Mouse (Mus musculus): ENCODE measurements around the gene Pou3f3.

The Pou3f3 gene

DNA sequence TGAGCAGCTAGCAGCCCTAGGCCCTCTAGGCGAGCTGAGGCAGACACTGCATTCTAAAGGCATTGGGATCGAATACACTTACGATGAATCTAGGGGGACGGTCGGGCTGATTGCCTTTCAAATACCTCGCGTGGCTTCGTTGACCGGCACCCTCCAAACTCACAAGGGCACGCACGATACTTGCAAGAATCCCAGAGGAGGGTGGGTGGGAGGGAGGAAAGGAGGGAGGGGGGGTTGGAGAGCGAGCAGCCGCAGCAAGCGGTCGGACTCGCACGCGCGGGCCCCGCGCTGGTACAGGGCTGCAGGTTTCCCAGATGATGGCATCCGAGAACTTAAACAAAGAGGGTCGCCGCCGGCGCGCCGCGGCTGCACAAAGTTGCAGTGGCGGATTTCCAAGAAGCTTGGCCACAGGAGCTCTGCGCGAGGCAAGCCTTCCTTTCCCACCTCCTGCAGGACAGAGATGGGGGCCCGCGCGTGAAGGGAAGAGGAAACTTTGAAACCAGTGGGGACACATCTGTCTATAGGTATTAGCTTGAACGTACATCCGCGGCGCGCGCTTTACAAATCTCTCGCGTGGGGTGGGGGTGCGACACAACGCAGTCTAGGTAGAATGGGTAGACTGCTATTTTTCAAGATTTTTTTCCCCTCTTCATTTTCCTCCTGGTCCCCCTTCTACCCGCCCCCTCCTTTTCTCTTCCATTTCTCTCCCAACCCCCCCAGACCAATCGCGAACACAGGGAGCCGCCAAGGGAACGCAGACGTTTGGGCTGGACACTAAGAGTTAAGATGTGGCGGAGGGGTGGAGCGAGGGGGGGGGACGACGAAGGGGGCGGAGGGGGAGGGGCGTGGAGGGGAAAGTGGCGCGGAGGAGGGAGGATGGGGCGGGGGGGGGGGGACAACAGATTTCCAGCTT is 647 bp upstream of the Pou3f3 start:
- peak; percentile 69 for DNase-seq (ENCODE audit: low read depth, low spot score)

DNA sequence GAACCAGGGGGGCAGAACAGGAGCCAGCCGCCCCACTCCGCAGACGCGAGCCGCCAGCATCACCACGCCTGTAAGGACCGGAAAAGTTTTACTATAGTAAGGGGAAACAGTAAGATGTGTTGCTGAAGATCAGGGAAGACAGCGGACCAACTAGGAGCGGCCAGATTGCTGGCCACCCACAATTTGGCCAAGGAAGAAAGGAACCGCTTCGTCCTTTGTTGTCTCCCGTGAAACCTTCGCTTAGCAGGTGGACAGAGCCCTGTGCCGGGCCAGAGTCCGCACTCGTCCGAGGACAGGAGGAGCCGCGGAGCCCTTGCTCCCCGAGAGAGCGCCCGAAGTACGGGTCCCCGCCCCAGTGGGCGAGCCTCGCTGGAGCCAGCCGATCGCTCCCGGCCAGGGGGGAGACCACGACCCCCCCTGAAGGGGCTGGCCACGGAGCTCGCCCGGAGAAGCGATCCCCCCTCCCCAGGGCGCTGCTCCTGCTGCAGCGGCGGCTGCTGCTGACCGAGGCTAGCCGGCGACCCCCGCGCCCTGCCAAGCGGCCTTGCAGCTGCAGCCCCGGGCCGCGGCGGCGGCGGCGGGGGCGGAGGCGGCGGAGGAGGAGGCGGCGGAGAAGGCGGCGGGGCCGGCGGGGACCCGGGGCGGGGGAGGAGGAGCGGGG is 933 bp downstream of the Pou3f3 start:
- peak; percentile 29 for DNase-seq (ENCODE audit: low read depth, low spot score)

DNA sequence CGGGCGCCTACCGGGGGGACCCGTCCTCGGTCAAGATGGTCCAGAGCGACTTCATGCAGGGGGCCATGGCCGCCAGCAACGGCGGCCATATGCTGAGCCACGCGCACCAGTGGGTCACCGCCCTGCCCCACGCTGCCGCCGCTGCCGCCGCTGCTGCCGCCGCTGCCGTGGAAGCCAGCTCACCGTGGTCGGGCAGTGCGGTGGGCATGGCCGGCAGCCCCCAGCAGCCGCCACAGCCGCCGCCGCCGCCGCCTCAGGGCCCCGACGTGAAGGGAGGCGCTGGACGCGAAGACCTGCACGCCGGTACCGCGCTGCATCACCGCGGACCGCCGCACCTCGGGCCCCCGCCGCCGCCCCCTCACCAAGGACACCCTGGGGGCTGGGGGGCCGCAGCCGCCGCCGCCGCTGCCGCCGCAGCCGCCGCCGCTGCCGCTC is 1.8 kb downstream of the Pou3f3 start:
- no peak for DNase-seq (ENCODE audit: low read depth, low spot score)

DNA sequence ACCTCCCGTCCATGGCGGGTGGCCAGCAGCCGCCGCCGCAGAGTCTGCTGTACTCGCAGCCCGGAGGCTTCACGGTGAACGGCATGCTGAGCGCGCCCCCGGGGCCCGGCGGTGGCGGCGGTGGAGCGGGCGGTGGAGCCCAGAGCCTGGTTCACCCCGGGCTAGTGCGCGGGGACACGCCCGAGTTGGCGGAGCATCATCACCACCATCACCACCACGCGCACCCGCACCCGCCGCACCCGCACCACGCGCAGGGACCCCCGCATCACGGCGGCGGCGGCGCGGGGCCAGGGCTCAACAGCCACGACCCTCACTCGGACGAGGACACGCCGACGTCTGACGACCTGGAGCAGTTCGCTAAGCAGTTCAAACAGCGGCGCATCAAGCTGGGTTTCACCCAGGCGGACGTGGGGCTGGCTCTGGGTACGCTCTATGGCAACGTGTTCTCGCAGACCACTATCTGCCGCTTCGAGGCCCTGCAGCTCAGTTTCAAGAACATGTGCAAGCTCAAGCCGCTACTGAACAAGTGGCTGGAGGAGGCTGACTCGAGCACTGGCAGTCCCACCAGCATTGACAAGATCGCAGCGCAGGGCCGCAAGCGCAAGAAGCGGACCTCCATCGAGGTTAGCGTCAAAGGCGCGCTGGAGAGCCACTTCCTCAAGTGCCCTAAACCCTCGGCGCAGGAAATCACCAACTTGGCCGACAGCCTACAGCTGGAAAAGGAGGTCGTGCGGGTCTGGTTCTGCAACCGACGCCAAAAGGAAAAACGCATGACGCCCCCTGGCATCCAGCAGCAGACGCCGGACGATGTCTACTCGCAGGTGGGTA is 2.4 kb downstream of the Pou3f3 start:
- DNase-seq (ENCODE audit: low read depth, low spot score), result peak; percentile 75

DNA sequence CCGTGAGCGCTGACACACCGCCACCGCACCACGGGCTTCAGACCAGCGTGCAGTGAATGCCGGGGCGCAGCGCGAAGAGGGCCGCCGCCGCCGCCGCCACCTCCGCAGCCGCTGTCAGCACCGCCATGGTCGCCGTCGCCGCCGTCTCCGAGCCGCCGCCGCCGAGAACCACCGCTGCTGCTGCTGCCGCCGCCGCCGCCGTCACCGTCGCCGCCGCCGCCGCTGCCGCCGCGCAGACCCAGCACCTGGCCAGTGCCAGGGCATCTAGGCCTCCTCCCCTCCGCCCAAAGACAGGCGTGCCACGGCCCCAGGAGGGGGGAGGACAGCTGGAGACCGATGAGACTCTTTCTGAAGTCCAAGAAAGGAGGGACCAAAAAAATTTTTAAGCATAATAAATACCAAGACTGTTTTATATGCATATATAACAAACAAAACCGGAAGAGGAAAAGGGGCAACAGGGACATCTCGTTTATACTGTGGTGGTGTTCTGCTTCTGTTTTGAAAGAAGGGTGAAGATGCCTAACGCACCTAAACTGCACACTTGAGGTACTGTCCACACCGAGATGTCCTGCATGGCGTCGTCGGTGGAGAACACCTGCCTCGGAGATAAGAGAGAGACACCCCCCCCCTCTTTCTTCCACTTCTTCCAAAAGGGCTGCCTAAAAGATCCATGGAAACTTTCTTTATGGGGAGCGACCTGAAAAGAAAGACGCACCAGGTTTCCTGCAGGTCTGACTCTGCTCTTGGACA is 3.2 kb downstream of the Pou3f3 start:
- no peak for DNase-seq (ENCODE audit: low read depth, low spot score)

DNA sequence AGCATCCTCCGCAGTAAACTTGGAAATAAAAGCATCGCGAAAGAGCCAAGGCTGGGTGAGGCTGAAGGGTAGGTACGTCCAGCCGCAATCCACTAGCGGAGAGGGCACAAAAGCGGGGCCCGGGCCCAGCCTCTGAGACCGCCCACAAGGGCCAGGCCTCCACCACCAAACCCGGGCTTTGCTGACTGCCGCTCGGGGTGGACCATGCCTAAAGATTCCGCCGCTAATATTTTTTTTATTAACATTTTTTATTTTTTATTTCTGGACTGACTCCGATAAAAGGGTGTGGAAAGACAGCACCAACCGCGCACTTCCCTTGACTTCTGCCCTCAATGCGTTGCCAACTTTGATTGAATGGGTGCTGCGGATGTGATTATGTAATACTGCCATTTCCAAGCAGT is 3.9 kb downstream of the Pou3f3 start:
- DNase-seq (ENCODE audit: low read depth, low spot score), result no peak

DNA sequence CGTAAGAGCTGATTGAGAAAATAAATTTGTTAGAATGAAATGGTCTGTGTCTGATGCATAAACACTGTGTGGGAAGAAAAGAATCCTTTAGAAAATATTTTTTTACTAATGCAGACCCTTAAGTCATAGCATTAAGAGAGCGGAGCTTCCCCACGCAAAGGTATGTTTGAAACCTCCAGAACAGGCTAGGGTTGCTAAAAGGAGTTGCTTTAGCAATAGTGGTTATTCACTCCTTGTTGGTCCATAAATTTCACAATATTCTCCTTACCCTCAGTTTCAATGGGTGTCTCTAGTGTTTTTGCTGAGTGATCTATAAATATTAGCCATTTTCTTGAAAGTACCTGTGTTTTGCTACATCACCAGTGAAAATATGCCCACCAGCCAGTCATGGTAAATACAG is 4.6 kb downstream of the Pou3f3 start:
- no peak for DNase-seq (ENCODE audit: low read depth, low spot score)

DNA sequence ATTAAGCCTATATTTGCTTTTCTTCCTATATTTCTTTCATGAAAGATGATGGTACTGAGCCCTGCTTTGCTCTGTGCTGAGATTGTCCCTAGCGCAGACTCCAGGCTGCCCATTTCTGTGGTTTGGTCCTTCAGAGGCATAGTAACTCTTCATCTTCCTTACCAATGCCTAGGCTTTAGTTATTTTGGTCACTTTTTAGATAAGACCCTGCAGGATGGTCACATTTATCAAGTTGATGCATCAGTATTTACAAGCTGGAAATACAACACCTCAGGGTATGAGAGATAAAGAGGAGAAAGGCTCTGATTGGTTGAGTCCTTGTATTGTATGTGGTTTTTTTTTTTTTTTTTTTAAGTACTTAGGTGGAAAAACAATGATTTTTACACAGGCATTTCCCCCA is 5.2 kb downstream of the Pou3f3 start:
- DNase-seq (ENCODE audit: low read depth, low spot score), result no peak

DNA sequence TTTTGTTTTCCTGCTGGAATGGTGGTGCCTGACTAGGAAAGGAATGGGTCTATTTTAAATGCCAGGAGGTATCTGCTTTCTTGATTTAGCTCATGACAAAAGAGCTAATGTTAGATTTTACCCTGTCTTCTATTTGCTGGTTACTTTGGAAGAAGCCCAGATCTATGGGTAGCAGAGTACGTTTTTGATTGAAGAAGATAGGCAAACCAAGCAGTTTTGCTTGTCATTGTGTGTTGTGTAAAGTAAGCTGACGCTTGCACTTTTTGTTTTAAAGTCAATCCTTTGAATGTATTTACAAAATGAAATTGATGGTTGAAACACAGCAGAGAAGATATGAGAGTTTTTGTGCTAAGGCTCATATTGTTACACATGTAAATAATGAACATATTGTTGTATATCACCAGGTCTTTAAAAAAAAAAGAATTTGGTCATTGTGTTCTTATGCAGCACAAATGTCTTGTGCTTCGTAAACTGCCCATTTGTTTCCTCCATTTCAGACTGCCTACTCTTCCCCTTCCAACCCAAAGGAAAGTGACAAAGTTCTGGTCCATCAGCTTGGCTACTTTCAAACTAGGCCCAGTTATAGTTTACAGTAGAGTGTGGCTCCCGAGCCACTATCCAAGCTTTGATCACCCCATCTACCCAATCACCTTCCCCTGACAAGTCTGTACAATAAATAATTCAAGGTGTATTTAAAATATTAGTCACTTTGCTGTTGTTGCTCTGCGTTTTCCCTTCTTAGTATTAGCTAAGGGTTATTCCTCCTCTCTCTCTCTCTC is 6.5 kb downstream of the Pou3f3 start:
- DNase-seq (ENCODE audit: low read depth, low spot score), result no peak

DNA sequence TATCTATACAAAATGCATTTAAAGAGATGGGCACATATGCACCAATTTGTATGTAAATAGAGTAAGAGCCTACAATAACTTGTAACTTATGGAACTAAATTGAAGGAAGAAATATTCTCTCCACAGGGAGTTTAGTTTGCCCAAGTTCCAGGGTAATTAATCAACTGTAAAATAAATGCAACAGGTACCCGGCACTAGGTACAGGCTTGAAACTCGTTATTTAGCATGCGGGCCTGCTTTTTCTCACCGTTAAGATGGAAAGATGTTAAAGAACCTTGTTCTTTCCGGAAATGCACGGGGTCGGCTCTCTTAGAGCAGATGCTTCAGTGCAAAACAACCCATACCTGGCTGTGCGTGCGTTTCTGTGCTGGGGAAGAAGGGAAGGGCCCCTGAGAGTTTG is 7.4 kb downstream of the Pou3f3 start:
- DNase-seq (ENCODE audit: low read depth, low spot score), result no peak

DNA sequence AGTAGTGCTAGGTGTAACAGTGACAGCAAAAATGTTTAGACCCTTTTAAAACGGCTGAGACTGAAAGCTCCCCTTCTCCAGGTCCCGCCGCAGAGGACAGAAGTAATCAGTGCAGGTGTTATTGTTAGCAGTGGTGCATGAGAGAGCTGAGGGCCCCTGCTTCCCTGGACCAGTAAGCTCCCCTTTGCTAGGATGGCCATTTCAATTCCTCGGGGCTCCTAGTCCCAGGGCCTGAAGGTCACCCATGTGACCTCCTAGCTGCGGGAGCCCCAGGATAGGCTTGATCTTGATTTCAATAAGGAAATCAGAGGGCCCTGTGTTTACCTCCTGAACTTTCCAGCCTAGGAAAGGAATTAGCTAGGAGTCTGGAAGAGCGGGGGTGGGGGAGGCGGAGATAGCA is 7.9 kb downstream of the Pou3f3 start:
- no peak for DNase-seq (ENCODE audit: low read depth, low spot score)

DNA sequence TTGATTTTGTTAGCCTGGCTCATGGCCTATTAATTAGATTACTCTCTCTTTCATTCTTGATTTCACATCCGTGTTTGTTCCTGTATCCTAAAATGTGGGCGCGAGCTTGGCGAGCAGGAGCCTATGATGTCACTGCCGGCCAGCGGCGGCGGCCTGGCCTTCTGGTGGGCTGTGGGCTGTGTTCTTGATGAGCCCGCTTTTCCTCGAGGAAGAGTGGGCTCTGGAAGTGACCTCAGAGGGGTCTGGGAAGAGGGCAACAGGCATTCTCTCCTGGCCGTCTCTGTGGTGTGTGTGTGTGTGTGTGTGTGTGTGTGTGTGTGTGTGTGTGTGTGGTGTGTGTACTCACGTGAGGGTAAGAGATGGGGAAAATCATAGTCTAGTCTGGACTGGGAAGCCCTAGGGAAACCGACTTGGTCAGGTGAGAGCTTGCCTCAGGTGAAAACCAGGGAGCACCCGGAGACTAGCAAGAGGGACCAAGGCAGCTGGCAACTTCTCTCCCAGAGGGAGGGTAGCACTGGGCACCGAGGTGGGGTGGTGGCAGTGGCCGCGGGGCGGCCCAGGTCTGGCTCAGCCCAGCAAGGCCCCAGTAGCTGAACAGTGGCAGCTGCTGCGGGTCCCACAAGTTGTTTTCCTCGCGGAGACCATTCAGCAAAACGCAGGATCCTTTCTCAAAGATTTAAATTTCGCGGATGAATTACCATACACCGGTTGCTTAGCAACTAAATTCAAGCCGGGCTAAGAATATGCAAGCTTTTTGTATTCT is 8.5 kb downstream of the Pou3f3 start:
- DNase-seq (ENCODE audit: low read depth, low spot score), result no peak

DNA sequence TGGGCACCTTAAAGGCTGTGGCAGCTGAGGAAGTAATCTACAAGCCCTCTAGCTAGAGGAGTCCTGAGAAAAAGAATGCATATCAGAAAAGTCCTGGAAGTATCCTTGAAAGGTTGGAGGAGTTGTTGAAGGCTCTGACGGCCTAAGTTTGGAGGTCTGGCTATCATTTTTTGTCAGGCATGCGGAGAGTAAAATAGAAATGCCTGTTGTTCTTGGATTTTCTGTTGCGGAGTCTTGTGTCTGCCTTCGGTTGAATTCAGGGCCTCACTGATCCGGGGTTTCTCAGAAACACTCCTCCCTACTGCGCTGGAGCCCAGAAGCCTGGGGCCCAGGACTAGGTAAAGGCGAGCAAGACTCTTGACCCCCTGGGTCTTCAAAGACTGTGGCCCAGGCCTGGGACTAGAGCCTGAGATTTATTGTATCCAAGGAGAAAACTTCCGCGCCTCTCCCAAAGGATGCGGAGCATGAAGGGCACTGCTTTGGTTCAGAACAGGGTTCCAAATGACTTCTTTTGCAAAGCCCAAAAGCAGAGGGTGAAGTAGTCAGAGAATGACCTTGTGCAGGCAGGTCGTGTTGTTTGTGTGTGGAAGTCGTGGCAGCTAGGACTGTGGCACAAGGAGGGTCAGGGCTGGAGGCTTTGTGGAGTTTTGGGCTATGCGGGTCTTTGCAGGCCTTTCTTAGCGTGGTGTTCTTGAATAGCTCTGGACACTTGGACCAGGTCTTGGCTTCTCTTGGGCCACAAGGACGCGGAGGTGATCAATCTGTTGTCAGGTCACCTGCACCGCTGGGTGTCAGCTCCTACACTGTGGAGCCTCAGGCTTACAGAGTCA is 9.6 kb downstream of the Pou3f3 start:
- DNase-seq (ENCODE audit: low read depth, low spot score), result no peak

DNA sequence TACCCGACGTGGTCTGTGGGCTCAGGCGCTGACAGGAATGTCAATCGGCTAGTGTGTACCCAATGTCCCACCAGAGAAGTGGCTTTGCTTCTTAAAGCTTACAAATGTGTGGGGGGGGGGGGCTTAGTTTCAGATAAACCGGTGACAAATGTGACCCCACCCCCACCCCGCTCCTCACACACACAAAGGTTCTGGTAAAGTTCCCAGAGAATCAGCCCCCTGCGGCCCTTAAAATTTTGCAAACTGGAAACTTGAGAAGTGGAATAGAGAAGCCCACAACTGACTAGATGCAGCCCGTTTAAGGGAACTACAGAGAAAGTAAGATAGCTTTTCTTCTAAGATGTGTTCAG is 10.2 kb downstream of the Pou3f3 start:
- no peak for DNase-seq (ENCODE audit: low read depth, low spot score)

DNA sequence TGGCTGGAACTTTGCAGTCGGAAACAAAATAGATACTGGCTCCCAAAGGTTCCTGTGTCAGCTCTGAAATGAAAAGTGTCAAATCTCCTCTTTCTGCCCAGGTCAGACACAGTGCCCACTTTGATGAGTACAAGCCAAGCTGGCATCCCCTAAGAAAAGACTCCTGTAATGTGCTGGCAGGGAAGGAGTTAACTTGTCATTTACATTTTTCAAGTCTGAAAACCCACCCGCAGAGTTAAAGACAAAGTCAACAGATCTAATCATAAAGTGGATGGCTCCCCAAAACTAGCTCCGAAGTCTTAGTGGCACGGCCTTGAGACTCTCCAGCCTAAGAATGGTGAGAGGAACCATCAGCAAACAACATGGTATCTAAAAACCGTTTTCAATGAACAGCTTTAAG is 11.6 kb downstream of the Pou3f3 start:
- DNase-seq (ENCODE audit: low read depth, low spot score), result no peak

DNA sequence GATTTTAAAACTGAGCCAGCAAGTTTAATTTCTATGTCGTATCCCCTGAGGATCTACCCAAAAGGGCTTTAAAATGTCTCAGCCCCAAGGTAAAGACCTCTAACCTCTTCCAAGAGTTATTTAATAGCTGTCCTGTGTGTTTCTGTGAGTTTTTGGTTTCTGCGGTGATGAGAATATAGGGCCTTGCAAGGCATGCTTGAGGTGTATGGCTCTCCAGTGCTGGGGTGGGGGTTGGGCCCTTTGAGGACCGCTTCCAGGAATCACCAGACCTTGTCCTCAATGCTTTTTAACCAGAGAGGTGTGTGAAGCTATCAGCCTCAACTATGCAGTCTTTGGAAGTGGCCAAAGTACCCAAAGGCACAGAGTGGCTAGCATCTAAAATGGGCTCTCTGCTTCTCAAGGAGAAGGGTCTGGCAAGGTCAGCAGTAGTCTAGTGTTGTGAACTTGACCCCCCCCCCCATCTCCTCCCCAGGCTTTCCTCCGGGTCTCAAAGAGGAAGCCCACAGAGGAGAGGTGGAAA is 12.1 kb downstream of the Pou3f3 start:
- no peak for DNase-seq (ENCODE audit: low read depth, low spot score)

DNA sequence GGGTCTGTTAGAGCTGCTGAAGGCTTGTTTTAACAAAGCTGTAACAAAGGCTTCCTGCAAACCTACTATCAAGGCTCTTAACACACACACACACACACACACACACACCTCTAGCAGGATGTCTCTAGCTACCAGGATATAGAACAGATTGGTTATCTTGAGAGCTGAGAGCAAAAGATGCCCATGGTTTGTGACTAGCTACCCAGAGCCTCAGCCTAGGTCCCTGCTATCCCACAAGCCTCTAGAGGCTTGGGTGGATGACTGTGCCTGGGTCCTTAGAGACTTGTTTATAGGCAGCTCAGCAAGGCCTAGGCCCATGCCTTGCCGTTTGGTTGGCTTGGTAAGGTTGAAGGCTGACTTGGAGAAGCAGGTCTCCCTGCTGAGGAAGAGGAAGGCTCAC is 13.5 kb downstream of the Pou3f3 start:
- DNase-seq (ENCODE audit: low read depth, low spot score), result no peak

DNA sequence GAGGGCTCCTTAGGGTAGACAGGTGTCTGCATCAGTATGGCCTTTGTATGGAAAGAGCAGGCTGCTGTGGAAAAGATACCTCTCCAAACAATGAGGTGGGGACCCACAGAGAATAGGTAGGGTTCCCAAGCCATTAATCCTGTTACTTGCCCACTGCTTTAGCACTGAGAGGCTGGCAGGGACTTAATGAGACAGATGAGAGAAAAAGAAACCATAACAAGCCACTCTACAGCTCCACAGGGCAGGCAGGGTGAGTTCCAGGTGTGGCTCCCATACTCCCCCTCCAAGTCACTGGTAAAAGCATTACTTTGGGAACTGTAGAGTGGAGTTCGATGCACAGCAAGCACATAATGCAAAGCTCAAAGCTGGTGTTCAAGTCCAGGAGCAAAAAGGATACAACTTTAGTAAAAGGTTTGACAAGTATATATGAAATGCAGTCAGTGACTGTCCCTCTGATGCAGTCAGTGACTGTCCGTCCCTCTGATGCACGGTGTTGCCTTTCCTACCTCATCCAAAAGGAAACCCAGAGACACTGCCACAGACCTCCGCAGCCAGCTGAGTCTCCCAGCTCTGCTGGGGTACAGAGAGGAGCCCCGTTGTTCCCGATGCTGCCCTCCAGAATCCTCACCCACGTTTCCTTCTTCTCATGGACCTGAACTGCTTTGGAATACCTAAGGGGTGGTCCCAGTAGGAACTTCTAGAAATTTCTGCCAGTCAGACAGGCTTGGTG is 14.0 kb downstream of the Pou3f3 start:
- DNase-seq (ENCODE audit: low read depth, low spot score), result no peak

All from ES-CJ7 (cell line).